Mouse (Mus musculus): ENCODE measurements around the gene Btg2. TPM values are rescaled to one million over a fixed set of nuclear protein-coding genes. Genes with fewer than 3 reads are reported as not detected.
A peak's percentile ranks its signal among the peaks of the same experiment; 100 is the strongest.

Gene Btg2
- polyA plus RNA-seq, 1 experiment from 2014 or later: 162 TPM

DNA sequence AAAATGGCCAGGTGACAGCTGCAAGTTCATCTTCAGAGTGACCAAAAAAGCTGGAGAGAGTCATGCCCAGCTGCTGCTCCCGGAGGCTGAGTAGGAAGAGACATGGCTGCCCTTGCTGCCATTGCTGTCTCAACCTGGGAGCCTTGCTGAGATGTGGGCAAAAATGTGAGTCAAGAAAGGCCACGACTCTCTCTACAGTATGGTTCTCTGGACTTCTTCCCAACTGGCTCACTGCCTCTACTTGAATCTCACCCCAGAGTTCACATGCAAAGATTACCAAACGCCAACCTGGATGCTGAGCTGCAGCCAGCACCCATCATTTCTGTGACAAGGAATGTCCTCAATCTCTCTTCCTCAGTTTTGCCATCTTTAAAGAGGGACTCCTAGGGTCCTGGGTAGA lies 5.2 kb upstream of the Btg2 start:
- Histone ChIP-seq H3K9ac (replicated peaks) (no peak overlapping the region), H3K27me3 (no peaks in the 10 kb centered on the region), H3K4me3 (no peak overlapping the region), H3K36me3 (no peaks in the 10 kb centered on the region), H3K4me1 (peaks cover 35% of the 10 kb centered on the region), H3K27ac (replicated peaks) (no peak overlapping the region), H3K9me3 (no peaks in the 10 kb centered on the region), H3K4me2 (replicated peaks) (no peak overlapping the region)
- no peak for ATAC-seq (ENCODE audit: low FRiP score, low read depth)
- WGBS: 83% methylated on average over 3 of the region's 3 CpGs

DNA sequence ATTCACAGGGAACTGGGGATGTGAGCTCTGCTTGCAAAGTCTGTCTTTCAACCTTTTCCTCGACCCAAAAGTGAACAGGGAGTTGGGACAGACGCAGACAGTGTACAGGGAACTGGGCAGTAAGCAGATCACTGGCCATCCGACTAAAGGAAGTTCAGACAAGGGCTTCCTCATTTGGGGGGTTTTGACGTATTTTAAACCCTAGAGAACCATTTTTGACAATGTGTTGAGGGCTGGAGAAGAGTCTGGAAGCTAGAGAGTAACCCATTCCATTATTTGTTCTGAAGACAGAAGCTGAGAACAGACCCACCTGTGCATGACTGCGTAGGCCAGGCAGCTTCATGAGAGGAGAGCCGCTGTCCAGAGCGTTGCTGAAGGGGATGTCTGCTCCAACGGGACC lies 4.8 kb upstream of the Btg2 start:
- Histone ChIP-seq H3K4me2 (replicated peaks) (no peak overlapping the region), H3K4me1 (peaks cover 35% of the 10 kb centered on the region), H3K36me3 (no peaks in the 10 kb centered on the region), H3K9ac (replicated peaks) (no peak overlapping the region), H3K4me3 (no peak overlapping the region), H3K27me3 (no peaks in the 10 kb centered on the region), H3K9me3 (no peaks in the 10 kb centered on the region), H3K27ac (replicated peaks) (no peak overlapping the region)
- ATAC-seq (ENCODE audit: low FRiP score, low read depth): no peak
- 88% methylated on average over 8 of the region's 8 CpGs for WGBS

DNA sequence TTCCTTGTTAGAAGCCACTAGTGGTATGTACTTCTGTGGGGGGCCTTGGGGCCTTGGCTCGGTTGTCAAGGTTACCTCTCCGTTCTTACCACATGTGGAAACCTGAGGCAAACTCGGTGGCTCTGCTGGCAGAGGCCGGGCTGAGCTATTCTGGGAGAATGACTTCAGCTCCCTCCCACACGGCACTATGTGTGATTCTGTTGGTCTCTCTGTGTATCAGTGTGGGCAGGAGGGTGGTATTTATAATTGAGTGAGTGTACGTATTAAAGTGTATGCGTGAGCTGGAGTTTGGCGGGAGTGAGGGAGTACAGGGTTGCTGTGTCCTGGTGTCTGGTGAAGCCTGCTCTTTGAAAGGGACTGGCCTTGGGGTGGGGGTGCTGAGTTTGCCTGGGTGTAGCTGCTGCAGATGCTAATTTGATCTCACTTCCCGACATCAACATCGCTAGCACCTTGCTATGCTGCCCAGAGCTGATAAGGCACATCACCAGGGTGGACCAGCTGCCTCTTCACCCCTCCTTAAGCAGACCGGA lies 4.1 kb upstream of the Btg2 start:
- no peak overlapping the region for H3K4me2 ChIP-seq (replicated peaks)
- no peaks in the 10 kb centered on the region for H3K36me3 ChIP-seq
- H3K4me3 ChIP-seq: no peak overlapping the region
- 0 out of 2 replicates have a peak overlapping the region, but pooled peaks have one; percentile 15 for H3K9ac ChIP-seq (replicated peaks)
- 0 out of 2 replicates have a peak overlapping the region, but pooled peaks have one; percentile 20 for H3K27ac ChIP-seq (replicated peaks)
- H3K27me3 ChIP-seq: no peaks in the 10 kb centered on the region
- peaks cover 39% of the 10 kb centered on the region for H3K4me1 ChIP-seq
- no peaks in the 10 kb centered on the region for H3K9me3 ChIP-seq
- ATAC-seq (ENCODE audit: low FRiP score, low read depth): no peak
- 71% methylated on average over 11 of the region's 11 CpGs for WGBS

DNA sequence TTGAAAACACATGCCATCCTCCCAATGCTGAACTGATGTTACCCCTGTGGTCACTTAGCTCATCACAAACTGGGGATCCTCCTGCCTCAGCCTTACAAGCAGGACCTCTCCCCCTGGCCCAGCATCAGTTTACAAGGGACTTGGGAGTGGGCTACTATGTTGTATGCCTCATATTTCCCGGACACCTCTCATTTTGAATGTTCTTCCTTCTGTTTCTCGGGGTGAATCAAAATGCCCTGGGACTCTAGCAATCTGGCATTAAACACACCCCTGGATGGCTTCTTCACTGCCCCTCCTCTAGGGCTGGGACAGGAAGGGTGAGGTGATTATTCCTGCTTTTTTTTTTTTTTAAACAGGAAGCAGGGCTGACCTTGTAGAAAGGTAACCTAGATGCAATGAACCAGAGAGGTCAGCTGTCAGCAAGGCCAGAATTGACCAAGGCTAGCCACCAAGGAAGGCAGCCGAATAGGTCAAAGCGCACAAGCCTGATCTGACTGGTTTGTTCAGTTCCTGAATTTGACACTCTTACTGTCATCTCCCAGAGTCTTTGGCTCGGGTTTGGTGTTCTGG lies 2.0 kb upstream of the Btg2 start:
- Histone ChIP-seq H3K4me3 (no peak overlapping the region), H3K4me2 (replicated peaks) (no peak overlapping the region), H3K9me3 (no peaks in the 10 kb centered on the region), H3K4me1 (peaks cover 47% of the 10 kb centered on the region), H3K36me3 (peaks cover 10% of the 10 kb centered on the region), H3K27ac (replicated peaks) (no peak overlapping the region), H3K27me3 (no peaks in the 10 kb centered on the region), H3K9ac (replicated peaks) (no peak overlapping the region)
- no peak for ATAC-seq (ENCODE audit: low FRiP score, low read depth)
- WGBS: 88% methylated on average over 5 of the region's 5 CpGs

DNA sequence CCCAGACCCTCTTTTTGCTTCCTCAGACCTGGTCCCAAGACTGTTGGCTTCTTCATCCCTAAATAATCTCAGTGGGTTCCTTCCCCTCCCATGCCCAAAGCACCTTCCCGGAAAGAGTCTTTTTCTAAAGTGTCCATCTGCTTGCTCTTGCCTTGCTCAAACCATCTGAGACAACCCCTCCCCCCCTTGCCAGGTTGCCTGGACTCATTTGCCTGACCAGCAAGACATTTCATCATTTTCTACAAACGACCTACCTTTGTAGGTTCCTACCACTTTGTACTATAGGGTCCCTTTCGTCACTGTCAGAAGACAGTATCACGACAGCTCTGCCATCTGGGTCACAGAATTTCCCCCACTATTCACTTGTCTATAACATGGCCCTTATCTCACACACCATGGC lies 1.5 kb upstream of the Btg2 start:
- WGBS: 88% methylated on average over 4 of the region's 4 CpGs
- ATAC-seq (ENCODE audit: low FRiP score, low read depth): no peak
- Histone ChIP-seq H3K9ac (replicated peaks) (no peak overlapping the region), H3K4me2 (replicated peaks) (no peak overlapping the region), H3K27ac (replicated peaks) (peak overlapping the region; percentile 88; the same call in 1 of the 2 replicates), H3K4me1 (peaks cover 50% of the 10 kb centered on the region), H3K27me3 (no peaks in the 10 kb centered on the region), H3K4me3 (no peak overlapping the region), H3K36me3 (peaks cover 16% of the 10 kb centered on the region), H3K9me3 (no peaks in the 10 kb centered on the region)

DNA sequence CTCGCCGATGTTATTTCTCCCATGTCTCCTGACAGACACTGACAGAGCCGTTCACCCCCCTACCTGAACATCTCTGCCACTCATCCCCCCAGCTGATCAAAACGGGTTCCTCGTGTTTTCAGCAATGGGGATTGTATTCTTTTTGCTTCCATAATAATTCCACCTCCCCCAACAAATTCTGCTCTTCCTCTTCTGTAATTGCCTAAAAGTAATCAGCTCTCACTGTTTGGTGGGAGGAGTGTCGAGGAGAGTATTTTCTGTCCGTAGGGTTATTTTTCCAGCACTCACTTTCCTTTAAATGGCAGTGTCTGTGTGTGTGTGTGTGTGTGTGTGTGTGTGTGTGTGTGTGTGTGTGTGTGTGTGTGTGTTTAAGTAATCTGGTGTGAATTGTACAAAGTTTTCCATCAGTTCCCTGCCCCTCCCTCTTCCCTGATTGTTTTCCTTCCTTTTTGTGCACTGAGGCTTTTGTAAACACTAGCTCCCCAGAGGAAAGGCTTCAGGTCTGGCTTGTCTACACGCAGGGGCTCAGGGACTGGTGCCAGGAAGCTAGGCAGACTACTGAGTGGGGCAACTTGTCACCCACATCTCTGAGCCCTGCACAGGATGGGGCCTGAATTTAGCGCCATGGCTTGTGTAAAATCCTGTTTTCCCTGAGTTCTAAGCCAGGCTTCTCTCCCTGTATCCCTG lies 700 bp upstream of the Btg2 start:
- no peaks in the 10 kb centered on the region for H3K9me3 ChIP-seq
- WGBS: 3% methylated on average over 9 of the region's 9 CpGs
- peak overlapping the region; percentile 88 for H3K27ac ChIP-seq (replicated peaks)
- peak overlapping the region; percentile 83 for H3K4me3 ChIP-seq
- H3K36me3 ChIP-seq: peaks cover 23% of the 10 kb centered on the region
- H3K9ac ChIP-seq (replicated peaks): peak overlapping the region; percentile 90
- H3K4me1 ChIP-seq: peaks cover 58% of the 10 kb centered on the region
- ATAC-seq (ENCODE audit: low FRiP score, low read depth): no peak
- no peaks in the 10 kb centered on the region for H3K27me3 ChIP-seq
- H3K4me2 ChIP-seq (replicated peaks): peak overlapping the region; percentile 71

DNA sequence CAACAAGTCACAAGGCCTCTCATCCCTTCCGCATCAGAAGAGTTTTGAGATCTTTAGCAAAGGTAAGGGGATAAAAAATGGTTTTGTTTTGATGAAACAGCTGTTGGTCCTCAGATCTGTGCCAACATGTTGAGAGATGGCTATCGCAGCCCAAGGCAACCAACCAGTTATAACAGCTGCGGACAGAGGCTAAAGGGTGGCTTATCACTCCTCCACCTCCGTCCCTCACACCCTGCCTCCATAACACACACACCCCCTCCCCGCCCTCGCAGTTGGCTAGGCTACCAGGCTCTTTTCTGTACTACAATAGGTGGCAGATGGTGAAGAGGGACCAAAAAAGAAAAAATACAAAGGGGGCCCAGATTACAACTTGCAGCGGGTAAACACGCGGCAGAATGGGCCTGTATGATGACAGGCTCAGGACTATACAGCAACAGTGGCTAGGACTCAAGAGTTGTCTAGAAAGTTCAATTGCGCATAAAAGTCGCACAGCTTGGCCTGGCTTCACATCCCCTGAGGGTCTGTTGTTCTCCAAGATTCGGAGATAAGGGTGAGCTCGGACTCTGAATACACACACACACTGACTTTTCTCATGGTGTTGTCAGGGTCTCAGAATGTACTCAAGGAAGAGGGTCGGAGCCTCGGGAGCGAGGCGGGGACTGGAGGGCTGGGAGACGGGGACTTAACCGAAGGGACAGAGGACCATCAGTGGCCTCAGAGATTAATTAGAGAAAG lies 692 bp downstream of the Btg2 start:
- H3K9me3 ChIP-seq: no peaks in the 10 kb centered on the region
- peak overlapping the region; percentile 90 for H3K9ac ChIP-seq (replicated peaks)
- peaks cover 25% of the 10 kb centered on the region for H3K36me3 ChIP-seq
- H3K27me3 ChIP-seq: no peaks in the 10 kb centered on the region
- ATAC-seq (ENCODE audit: low FRiP score, low read depth): peak; percentile 7
- peaks cover 69% of the 10 kb centered on the region for H3K4me1 ChIP-seq
- WGBS: 7% methylated on average over 19 of the region's 19 CpGs
- peak overlapping the region; percentile 88 for H3K27ac ChIP-seq (replicated peaks)
- peak overlapping the region; percentile 83 for H3K4me3 ChIP-seq
- peak overlapping the region; percentile 71 for H3K4me2 ChIP-seq (replicated peaks)

DNA sequence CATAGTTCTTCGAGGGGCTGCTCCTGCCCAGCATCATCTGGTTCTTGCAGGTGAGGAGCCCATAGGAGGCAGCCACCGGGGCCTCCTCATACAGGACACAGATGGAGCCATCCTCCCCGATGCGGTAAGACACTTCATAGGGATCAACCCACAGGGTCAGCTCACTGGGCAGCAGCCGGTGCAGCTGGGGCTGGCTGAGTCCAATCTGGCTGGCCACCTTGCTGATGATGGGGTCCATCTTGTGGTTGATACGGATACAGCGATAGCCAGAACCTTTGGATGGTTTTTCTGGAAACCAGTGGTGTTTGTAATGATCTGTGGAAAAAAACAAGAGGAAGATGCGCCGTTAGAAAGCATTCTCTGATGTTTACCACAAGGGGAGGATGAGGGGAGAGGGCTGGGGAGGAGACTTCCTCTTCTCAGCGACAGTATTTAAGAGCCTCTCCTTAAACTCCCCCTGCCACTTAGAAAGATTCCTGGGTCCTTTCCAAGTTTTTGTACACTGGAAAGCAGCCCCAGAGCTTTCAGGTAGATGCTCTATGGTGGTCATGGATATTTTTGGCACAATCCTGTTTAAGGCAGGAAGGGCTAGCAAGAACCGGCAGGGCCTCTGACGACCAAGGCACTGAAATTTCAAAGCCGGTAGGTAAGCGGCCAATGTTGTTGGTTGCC lies 1.4 kb downstream of the Btg2 start:
- Histone ChIP-seq H3K36me3 (peaks cover 25% of the 10 kb centered on the region), H3K4me2 (replicated peaks) (peak overlapping the region; percentile 71), H3K9me3 (no peaks in the 10 kb centered on the region), H3K4me3 (peak overlapping the region; percentile 83), H3K27ac (replicated peaks) (peak overlapping the region; percentile 88), H3K27me3 (no peaks in the 10 kb centered on the region), H3K4me1 (peaks cover 66% of the 10 kb centered on the region), H3K9ac (replicated peaks) (peak overlapping the region; percentile 90)
- ATAC-seq (ENCODE audit: low FRiP score, low read depth): no peak
- 28% methylated on average over 14 of the region's 14 CpGs for WGBS

DNA sequence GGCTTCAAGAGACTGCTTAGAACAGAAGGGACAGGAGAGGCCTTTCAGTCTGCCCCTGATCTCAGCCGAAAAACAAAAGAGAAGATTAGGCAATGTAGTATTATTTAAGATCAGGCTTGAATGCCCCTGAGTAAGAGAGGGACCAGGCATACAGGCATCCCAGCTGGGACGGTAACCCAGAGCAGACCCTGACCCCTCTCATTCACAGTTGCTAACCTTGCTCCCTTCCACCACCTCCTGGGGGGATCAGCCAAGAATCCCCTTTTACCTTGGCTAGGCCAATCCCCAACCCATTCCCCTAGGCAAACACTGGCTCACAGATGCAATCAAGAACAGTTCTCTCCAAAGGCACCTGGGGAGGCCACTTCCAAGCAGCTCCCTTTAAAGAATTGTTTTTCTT lies 2.1 kb downstream of the Btg2 start:
- Histone ChIP-seq H3K9me3 (no peaks in the 10 kb centered on the region), H3K36me3 (peaks cover 25% of the 10 kb centered on the region), H3K27me3 (no peaks in the 10 kb centered on the region), H3K9ac (replicated peaks) (peak overlapping the region; percentile 90), H3K4me3 (peak overlapping the region; percentile 83), H3K27ac (replicated peaks) (peak overlapping the region; percentile 88), H3K4me2 (replicated peaks) (peak overlapping the region; percentile 71), H3K4me1 (peaks cover 72% of the 10 kb centered on the region)
- WGBS: 20% methylated on average over 2 of the region's 2 CpGs
- no peak for ATAC-seq (ENCODE audit: low FRiP score, low read depth)

DNA sequence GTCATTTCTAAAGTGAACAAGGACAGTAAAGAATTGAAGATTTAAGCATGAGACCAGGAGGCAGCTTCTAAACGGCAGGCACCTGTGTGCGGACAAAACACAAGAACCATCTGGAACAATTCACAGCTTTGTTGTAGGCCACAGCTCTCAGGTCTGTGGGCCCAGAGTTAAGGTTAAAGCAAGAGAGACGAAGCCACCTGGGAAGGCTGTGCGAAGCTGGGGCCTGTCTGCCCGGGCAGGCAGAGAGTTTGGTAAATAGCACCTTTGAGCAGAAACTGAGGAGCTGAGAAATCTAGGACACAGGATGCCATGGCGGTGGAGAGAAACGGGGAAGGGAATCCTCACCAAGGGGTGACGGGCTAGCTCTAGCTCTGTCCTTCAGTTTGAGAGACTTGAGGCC lies 3.4 kb downstream of the Btg2 start:
- Histone ChIP-seq H3K4me2 (replicated peaks) (peak overlapping the region; percentile 71), H3K36me3 (peaks cover 25% of the 10 kb centered on the region), H3K9me3 (no peaks in the 10 kb centered on the region), H3K4me3 (peak overlapping the region; percentile 83), H3K27ac (replicated peaks) (peak overlapping the region; percentile 88), H3K4me1 (peaks cover 83% of the 10 kb centered on the region), H3K9ac (replicated peaks) (peak overlapping the region; percentile 90), H3K27me3 (no peaks in the 10 kb centered on the region)
- no peak for ATAC-seq (ENCODE audit: low FRiP score, low read depth)
- WGBS: 92% methylated on average over 8 of the region's 8 CpGs

DNA sequence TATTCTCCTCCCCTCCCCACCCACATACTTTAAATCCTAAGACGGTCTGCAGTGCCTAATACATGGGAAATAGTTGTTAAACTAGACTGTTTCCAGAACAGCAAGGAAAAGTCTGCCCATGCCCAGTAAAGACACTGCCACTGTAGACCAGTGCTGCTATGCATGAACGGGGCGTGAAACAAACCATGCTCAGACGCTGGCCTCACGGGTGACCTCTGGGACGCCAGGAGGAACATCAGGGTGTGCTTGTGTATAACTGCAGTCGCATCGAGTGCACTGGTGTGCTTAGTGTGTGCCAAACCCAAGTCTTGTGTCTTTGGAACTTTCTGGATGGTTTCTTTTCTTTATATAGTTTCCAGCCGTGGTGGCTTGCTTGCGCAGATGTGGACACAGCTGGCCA lies 4.3 kb downstream of the Btg2 start:
- Histone ChIP-seq H3K9me3 (no peaks in the 10 kb centered on the region), H3K4me2 (replicated peaks) (peak overlapping the region; percentile 71), H3K27ac (replicated peaks) (peak overlapping the region; percentile 88), H3K27me3 (no peaks in the 10 kb centered on the region), H3K36me3 (peaks cover 25% of the 10 kb centered on the region), H3K9ac (replicated peaks) (no peak overlapping the region), H3K4me1 (peaks cover 83% of the 10 kb centered on the region), H3K4me3 (peak overlapping the region; percentile 83; the same call in 1 of the 2 replicates)
- ATAC-seq (ENCODE audit: low FRiP score, low read depth): no peak
- 82% methylated on average over 10 of the region's 10 CpGs for WGBS

Measured in midbrain, embryonic 12.5 days (tissue).